Mouse (Mus musculus): ENCODE results near the gene Ttc13.

DNA sequence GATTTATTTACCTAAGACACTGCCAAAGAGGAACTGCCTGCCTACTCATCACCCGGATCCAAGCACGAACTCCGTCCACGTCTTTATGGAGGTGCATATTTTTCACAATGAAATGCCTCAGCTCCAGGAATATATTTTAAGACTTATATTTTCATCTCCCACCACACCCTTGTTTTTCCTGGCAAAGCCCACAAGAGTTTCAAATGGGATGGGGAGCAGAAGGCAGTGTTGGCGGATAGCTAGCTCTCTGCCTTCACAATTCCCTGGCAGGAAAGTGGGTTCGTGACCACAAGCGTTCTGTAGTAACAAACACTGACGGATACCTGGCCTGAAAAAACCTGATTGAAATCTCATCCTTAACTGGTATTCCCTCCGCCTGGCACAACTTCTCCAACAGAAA, 60.0 kb downstream of the Ttc13 start:
- TF ChIP-seq POLR2A (IDR thresholded peaks at IDR 0.05; ENCODE audit: insufficient read length, low read depth): no peak
- TF ChIP-seq E2F4 (IDR thresholded peaks at IDR 0.05; ENCODE audit: insufficient read depth): no peak
- no peak for TF ChIP-seq MYOG (IDR thresholded peaks at IDR 0.05; ENCODE audit: control insufficient read depth in 1 of 3, insufficient read depth in 1 of 3, insufficient read length in 2 of 3, low read depth in 2 of 3)
- TF ChIP-seq USF1 (IDR thresholded peaks at IDR 0.05; ENCODE audit: low read depth): no peak
- no peak for TF ChIP-seq MAX (IDR thresholded peaks at IDR 0.05; ENCODE audit: low read depth)
